Mouse (Mus musculus) Patski (cell line): ENCODE results near the gene Gstm4. TPM values are rescaled to one million over a fixed set of nuclear protein-coding genes. Genes with fewer than 3 reads are reported as not detected.
"Not testable (repeated sequence)": the region's sequence is repeated elsewhere in the genome, so short reads cannot be mapped to it uniquely, and the experiment has no call there.

ENCODE experiments used
- ATAC-seq: fragments of 100-300 bp; one replicate; pipeline ENCODE4 v1.8.0; 2021
- CTCF ChIA-PET: fragments of 350-600 bp; sonication (Branson Sonifier 250); formaldehyde crosslinking; loops from one replicate; lab custom pipeline; 2022; ENCODE audit warnings: inconsistent platforms; lab: Charles Lee
- POLR2A ChIA-PET: fragments of 350-600 bp; sonication (Branson Sonifier 250); formaldehyde crosslinking; loops from one replicate; lab custom pipeline; 2022; ENCODE audit warnings: antibody characterized with exemption, inconsistent platforms; lab: Charles Lee
- DNase-seq: peaks from one replicate; pipeline ENCODE4 v3.0.0-alpha.2; 2011; ENCODE audit warnings: low read depth, low spot score
- H3K27me3 ChIP-seq: fragments of 371-371 bp; one replicate; pipeline ENCODE4 v1.5.1; 2021
- CTCF ChIP-seq: fragments of 100-300 bp; IDR thresholded peaks from one replicate; pipeline ENCODE4 v1.5.1; 2021
- in situ Hi-C: fragments of 300-500 bp; cut with MboI; formaldehyde crosslinking; loops from 3 replicates; pipeline ENCODE4 v1.11.1; 2018; ENCODE audit warnings: low pct_unique_long_range_greater_than_20kb, mixed read lengths
- polyA plus RNA-seq: library from polyadenylated mRNA; unstranded; gene quantifications from one replicate; pipeline ENCODE4 v1.2.3, GENCODE M21; 2021

Gstm4 gene
- polyA plus RNA-seq, 1 experiment from 2014 or later, result 17.1 TPM

DNA sequence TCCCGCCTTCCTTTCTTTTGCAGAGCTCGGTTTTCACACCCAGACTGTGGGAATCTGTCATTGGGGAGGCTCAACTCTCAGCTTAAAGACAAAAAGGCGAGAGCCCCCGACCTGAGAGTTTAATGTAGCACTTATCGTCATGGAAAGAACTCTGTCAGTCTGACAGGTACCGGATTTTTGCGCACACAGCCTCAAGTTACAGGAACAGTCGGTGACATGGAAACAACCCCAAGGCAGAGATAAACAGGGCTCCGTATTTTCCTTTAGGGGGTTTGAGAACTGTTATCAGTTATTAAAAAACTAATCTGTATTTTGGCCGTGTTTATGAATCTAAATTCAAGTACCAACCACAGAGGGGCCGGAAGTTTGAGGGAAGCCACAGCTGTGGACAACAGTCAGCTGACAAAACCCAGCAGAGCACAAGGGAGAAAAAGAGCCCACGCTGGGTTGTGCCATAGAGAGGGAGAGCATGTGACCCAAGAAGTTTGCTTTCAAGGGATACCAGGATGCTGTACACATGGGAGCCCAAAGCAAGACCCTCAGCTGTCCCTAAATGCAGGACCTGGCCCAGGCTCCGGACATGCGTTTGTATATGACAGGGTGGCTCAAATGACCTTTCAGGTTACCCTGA lies 26.4 kb downstream of the Gstm4 start:
- no peak for DNase-seq
- in situ Hi-C loops, result loop anchor here (5.0 kb wide), 2 partner anchors 44 to 66 kb away; no protein-coding TSS in a partner anchor
- ChIA-PET POLR2A (interaction anchor here (0.6 to 2.2 kb wide), 2 partner anchors 65 to 940 kb away, joined by 3 to 6 read pairs; no protein-coding TSS in a partner anchor), CTCF (interaction anchor here (0.7 to 4.5 kb wide), 17 partner anchors 11 to 152 kb away, joined by 3 to 25 read pairs (median 5); partner anchors contain the start of genes Gstm2 and Gstm7)
- ATAC-seq, result no peak
- H3K27me3 ChIP-seq, result no peaks in the 10 kb centered on the region
- no peak for TF ChIP-seq CTCF

DNA sequence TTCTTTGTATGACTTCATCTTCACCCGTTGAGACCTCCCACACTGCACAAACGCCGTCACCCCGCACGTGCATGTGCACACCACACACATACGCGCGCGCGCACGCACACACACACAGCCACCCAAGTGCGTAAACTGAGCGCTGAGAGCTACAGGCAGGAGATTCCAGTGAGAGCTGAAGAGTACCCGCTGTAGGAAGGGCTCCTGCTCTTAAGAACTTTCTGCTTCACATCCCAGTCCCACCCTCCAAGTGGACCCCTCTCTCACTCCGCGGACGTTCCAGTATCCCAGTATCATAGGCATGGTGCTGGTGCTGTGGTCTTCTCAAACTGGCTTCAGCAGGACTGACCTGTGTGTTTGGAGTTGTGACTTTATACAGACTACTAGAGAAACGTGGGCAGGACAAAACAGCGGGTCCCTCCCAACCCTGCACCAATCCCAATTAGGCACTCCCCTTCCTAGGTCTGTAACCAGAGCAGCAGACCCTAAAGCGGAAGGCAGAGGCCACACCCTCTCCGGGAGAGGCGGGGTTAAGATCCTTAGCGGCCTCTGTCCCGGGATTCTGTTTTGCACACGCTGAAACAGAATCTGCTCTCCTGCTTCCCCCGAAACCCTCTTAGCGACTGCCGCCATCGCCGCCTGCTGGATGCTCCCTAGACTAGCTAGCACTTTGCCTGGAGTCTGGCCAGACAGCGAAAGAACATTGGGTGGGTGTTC lies 27.1 kb downstream of the Gstm4 start, which contains the start of gene Gstm1:
Gene Gstm1 (minus strand): TSS at position 501 of the 717 bp plus-strand sequence.
- TF ChIP-seq CTCF, result no peak
- ATAC-seq (peak; percentile 88), DNase-seq (peak; percentile 91)
- H3K27me3 ChIP-seq, result no peaks in the 10 kb centered on the region
- in situ Hi-C loops, result loop anchor here (5.0 kb wide), 2 partner anchors 45 to 65 kb away; no protein-coding TSS in a partner anchor
- CTCF ChIA-PET, result interaction anchor here (0.6 to 4.5 kb wide), 20 partner anchors 12 to 187 kb away, joined by 3 to 25 read pairs (median 5); partner anchors contain the start of genes Gstm2 and Gstm7
- POLR2A ChIA-PET, result interaction anchor here (0.6 to 2.2 kb wide), 3 partner anchors 64 to 940 kb away, joined by 3 to 6 read pairs (median 3); no protein-coding TSS in a partner anchor

DNA sequence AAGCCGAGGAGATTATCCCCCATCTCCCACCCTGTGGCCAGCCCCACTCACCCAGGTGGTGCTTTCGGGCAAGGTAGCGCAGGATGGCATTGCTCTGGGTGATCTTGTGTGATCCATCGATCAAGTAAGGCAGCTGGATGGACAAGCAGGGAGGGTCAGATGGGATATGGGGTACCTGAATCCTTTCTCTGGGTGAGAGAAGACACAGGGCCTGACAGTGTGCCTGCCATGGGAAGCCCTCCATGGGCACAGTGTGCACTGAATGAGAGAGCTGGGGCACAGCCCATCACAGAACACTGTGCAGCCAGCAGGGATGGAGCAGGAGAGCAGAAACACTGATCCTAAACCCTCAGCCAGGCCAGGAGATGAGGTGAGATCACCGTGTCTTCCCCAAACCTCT lies 28.2 kb downstream of the Gstm4 start:
- ChIA-PET POLR2A (interaction anchor here (0.6 kb wide), 1 partner anchor 85 kb away, joined by 3 read pairs; the partner anchor contains the start of gene Gstm7), CTCF (interaction anchor here (0.9 to 4.5 kb wide), 5 partner anchors 32 to 77 kb away, joined by 3 to 25 read pairs (median 4); no protein-coding TSS in a partner anchor)
- not testable (repeated sequence) for H3K27me3 ChIP-seq, ATAC-seq, DNase-seq
- in situ Hi-C loops, result loop anchor here (5.0 kb wide), 2 partner anchors 46 to 64 kb away; no protein-coding TSS in a partner anchor

DNA sequence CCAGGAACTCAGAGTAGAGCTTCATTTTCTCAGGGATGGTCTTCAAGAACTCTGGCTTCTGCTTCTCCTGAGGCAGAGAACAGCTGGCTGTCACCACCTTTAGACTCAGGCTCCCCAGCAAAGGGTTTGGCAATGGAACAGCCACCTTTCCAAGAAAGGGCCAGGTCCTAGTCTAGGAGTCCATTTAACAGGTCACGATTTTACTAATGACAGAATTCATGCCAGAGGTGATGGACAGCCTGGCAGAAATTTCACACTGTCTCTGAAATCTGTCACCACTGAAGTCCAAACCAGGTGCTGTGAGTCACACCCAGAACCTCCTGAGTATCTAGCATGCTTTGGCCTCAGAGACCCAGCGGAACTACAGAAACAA lies 29.7 kb downstream of the Gstm4 start:
- in situ Hi-C loops, result loop anchor here (5.0 kb wide), 2 partner anchors 47 to 63 kb away; no protein-coding TSS in a partner anchor
- ATAC-seq (no peak), DNase-seq (no peak)
- ChIA-PET POLR2A (interaction anchor here (1.0 to 1.1 kb wide), 3 partner anchors 29 to 48 kb away, joined by 3 read pairs; partner anchors contain the start of genes Gstm2 and Gstm3), CTCF (no interaction called here)
- TF ChIP-seq CTCF, result no peak
- no peaks in the 10 kb centered on the region for H3K27me3 ChIP-seq

- CTCF ChIA-PET, result interaction anchor here (1.0 to 2.6 kb wide), 4 partner anchors 10 to 54 kb away, joined by 3 to 8 read pairs (median 4); no protein-coding TSS in a partner anchor
- ATAC-seq (no peak), DNase-seq (no peak)
- in situ Hi-C loops, result no loop called here
- H3K27me3 ChIP-seq, result no peaks in the 10 kb centered on the region
- no peak for TF ChIP-seq CTCF
- POLR2A ChIA-PET, result interaction anchor here (1.0 to 1.1 kb wide), 2 partner anchors 28 to 48 kb away, joined by 3 read pairs; partner anchors contain the start of gene Gstm2
Observed at GRCm38 (mm10) chr3:108014098-108014973, 30.4 kb downstream of the Gstm4 start.

GRCm38 (mm10) chr3:108013331-108013871 lies 31.3 kb downstream of the Gstm4 start:
- CTCF ChIA-PET, result interaction anchor here (0.9 to 2.6 kb wide), 10 partner anchors 9 to 82 kb away, joined by 3 to 9 read pairs (median 4); partner anchors contain the start of gene Gstm7
- TF ChIP-seq CTCF, result no peak
- peak; percentile 55 for ATAC-seq
- in situ Hi-C loops, result no loop called here
- no peaks in the 10 kb centered on the region for H3K27me3 ChIP-seq
- POLR2A ChIA-PET, result interaction anchor here (0.5 to 1.2 kb wide), 2 partner anchors 49 to 207 kb away, joined by 3 to 4 read pairs; no protein-coding TSS in a partner anchor
- peak; percentile 92 for DNase-seq

GRCm38 (mm10) chr3:108011558-108011957 lies 33.1 kb downstream of the Gstm4 start:
- in situ Hi-C loops, result no loop called here
- H3K27me3 ChIP-seq, result no peaks in the 10 kb centered on the region
- ChIA-PET CTCF (interaction anchor here (0.9 to 1.5 kb wide), 2 partner anchors 48 to 49 kb away, joined by 3 read pairs; no protein-coding TSS in a partner anchor), POLR2A (no interaction called here)
- TF ChIP-seq CTCF, result no peak
- DNase-seq (no peak), ATAC-seq (no peak)

DNA sequence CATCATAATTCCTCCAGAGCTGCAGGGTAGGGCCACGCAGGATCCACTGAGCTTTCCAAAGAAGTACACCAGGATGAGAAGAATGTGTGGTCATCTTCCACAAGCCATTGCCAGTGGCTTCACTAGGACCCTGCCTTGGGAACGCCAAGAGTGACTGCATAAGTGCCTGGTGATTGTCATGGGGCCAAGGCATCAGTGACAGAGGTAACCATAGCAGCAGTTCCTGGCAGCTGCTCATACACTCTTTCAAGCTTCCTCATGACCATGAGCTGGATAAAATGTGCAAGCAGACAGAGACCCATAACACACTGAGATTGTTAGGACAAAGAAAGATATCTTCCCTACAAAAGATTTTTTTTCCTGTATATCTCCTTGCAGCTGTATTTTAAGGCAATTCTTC lies 34.4 kb downstream of the Gstm4 start:
- POLR2A ChIA-PET, result no interaction called here
- CTCF ChIA-PET, result interaction anchor here (1.0 to 1.5 kb wide), 5 partner anchors 9 to 71 kb away, joined by 3 to 5 read pairs (median 3); no protein-coding TSS in a partner anchor

GRCm38 (mm10) chr3:108002021-108002420 lies 42.7 kb downstream of the Gstm4 start:
- POLR2A ChIA-PET, result interaction anchor here (0.8 kb wide), 1 partner anchor 155 kb away, joined by 7 read pairs; no protein-coding TSS in a partner anchor
- CTCF ChIA-PET, result interaction anchor here (1.1 to 2.0 kb wide), 5 partner anchors 8 to 35 kb away, joined by 3 to 8 read pairs (median 4); partner anchors contain the start of gene Gstm1
- ATAC-seq, result no peak
- no peak for DNase-seq
- in situ Hi-C loops, result no loop called here
- no peaks in the 10 kb centered on the region for H3K27me3 ChIP-seq
- TF ChIP-seq CTCF, result no peak

More for the DNA sequence above, 34.4 kb downstream of the Gstm4 start:
- in situ Hi-C loops, result no loop called here
- DNase-seq (no peak), ATAC-seq (no peak)
- TF ChIP-seq CTCF, result no peak
- no peaks in the 10 kb centered on the region for H3K27me3 ChIP-seq
